Mouse (Mus musculus): ENCODE data around the gene Cdnf.
A peak's percentile ranks its signal among the peaks of the same experiment; 100 is the strongest.

DNA sequence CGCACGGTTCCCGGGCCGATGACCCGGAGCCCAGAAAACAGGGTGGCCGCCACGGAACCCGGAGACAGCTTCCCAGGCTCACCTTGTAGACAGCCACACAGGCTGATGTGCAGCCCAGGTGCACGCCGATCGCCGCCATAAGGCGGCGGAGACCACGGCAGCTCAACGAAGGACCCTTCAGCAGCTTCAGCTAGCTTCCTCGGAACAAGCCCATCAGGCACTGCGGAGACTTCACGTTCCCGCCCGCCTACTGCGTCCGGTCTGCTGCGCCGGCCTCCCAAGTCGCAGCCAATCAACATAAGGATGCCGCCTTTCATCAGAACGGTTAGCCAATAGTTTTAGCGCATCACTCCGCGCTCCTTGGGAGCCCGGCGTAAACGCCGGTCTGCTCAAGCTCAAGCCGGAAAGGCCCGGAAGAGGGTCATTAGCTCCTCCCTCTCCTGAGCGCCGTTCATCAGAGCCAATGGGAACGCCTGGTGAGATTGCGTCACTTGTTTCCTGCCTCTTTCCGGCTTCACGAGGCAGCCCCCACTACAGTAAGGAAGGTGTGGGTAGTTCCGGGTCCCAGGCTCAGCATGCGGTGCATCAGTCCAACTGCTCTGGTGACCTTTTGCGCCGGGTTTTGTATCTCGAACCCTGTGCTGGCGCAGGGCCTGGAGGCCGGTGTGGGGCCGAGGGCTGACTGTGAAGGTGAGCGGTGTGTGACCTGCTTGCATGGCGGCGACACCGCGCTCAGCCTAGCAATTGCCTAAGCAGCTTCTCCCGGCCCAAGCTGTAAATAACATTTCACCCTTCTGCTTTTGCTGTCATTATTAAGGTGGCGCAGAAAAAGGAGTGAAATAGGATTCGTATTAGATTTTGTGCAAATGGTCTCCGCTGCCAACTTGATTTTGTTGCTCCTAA is at the start of gene Cdnf, which contains the start of the genes Gm45902 and Hspa14:
- no peak; the same call in none of the 2 replicates for TF ChIP-seq CTCF (IDR thresholded peaks at IDR 0.05; ENCODE audit: borderline replicate concordance, control insufficient read depth, extremely low read depth, insufficient read depth, low read length, poor library complexity)
- TF ChIP-seq POLR2A (IDR thresholded peaks at IDR 0.05; ENCODE audit: control insufficient read depth, extremely low read depth, insufficient read depth, low read length, poor library complexity), result peak; percentile 93

Data from thymus, adult 2 months (tissue).